Mouse (Mus musculus) midbrain, embryonic 16.5 days (tissue): ENCODE data around the gene Gstp1. TPM values are rescaled to one million over a fixed set of nuclear protein-coding genes. Genes with fewer than 3 reads are reported as not detected.
"Not testable (repeated sequence)": the region's sequence is repeated elsewhere in the genome, so short reads cannot be mapped to it uniquely, and the experiment has no call there.

Experiments
- ATAC-seq: fragments of 200-750 bp; cut with Nextera tagmentation; 2 replicates; pipeline ENCODE4 v1.8.0; 2017; ENCODE audit warnings: moderate TSS enrichment
- H3K27ac ChIP-seq: fragments of 300-500 bp; sonication (generic); 2 replicates; pipeline ENCODE4 v1.5.1; 2014; ENCODE audit warnings: mild to moderate bottlenecking, low read length, mixed read lengths
- H3K27me3 ChIP-seq: fragments of 300-500 bp; sonication (generic); 2 replicates; pipeline ENCODE4 v1.6.1; 2014; ENCODE audit warnings: low read depth, low read length, mixed read lengths; ENCODE audit not compliant: control insufficient read depth, insufficient read depth
- H3K36me3 ChIP-seq: fragments of 300-500 bp; sonication (generic); 2 replicates; pipeline ENCODE4 v1.6.1; 2014; ENCODE audit warnings: mild to moderate bottlenecking, low read length, moderate library complexity, mixed read lengths; ENCODE audit not compliant: control insufficient read depth, insufficient read depth
- H3K4me1 ChIP-seq: fragments of 300-500 bp; sonication (generic); 2 replicates; pipeline ENCODE4 v1.6.1; 2014; ENCODE audit warnings: mild to moderate bottlenecking, low read length, mixed read lengths; ENCODE audit not compliant: control insufficient read depth, insufficient read depth
- H3K4me2 ChIP-seq: fragments of 300-500 bp; sonication (generic); 2 replicates; pipeline ENCODE4 v1.6.1; 2014; ENCODE audit warnings: mild to moderate bottlenecking, low read length, mixed read lengths
- H3K4me3 ChIP-seq: fragments of 300-500 bp; sonication (generic); 2 replicates; pipeline ENCODE4 v1.5.1; 2014; ENCODE audit warnings: low read depth, mild to moderate bottlenecking, low read length, moderate library complexity, mixed read lengths
- H3K9ac ChIP-seq: fragments of 300-500 bp; sonication (generic); 2 replicates; pipeline ENCODE4 v1.6.1; 2014; ENCODE audit warnings: low read depth, low read length, mixed read lengths
- H3K9me3 ChIP-seq: fragments of 300-500 bp; sonication (generic); replicated peaks from 2 replicates; pipeline ENCODE4 v1.6.1; 2014; ENCODE audit warnings: mild to moderate bottlenecking, low read length, mixed read lengths; ENCODE audit not compliant: control insufficient read depth, poor library complexity, severe bottlenecking
- WGBS: fragments of 180-500 bp; shearing (Covaris S2); extraction: QIAGEN DNeasy Blood & Tissue Kit; methylation state at CpG from one replicate; pipeline ENCODE4 v1.1.7; 2014; 5-methylcytosine and 5-hydroxymethylcytosine counted together
- polyA plus RNA-seq: library from polyadenylated mRNA; unstranded; fragments of >200 nt; fragmentation: Nextera tagmentation; extraction: Ambion mirVana; gene quantifications from 2 replicates; pipeline ENCODE4 v1.2.1, GENCODE M21; 2015

Gstp1 gene
- polyA plus RNA-seq, 1 experiment from 2014 or later = 577 TPM

- Histone ChIP-seq H3K27me3 (no peaks in the 10 kb centered on the region), H3K9me3 (no peaks in the 10 kb centered on the region), H3K4me3 (no peak overlapping the region), H3K27ac (no peak overlapping the region), H3K4me1 (no peaks in the 10 kb centered on the region), H3K9ac (no peak overlapping the region), H3K4me2 (no peak overlapping the region), H3K36me3 (no peaks in the 10 kb centered on the region)
- no peak for ATAC-seq
- 73% methylated on average over 1 of the region's 1 CpGs for WGBS
These were observed 41.8 kb upstream of the Gstp1 start for GRCm38 (mm10) chr19:4079594-4079993.

GRCm38 (mm10) chr19:4075531-4075930 is 37.7 kb upstream of the Gstp1 start:
- Histone ChIP-seq H3K27ac (no peak overlapping the region), H3K4me1 (no peaks in the 10 kb centered on the region), H3K27me3 (no peaks in the 10 kb centered on the region), H3K9me3 (no peaks in the 10 kb centered on the region), H3K36me3 (no peaks in the 10 kb centered on the region), H3K4me3 (no peak overlapping the region), H3K4me2 (no peak overlapping the region), H3K9ac (no peak overlapping the region)
- WGBS = 85% methylated on average over 1 of the region's 1 CpGs
- ATAC-seq = no peak

DNA sequence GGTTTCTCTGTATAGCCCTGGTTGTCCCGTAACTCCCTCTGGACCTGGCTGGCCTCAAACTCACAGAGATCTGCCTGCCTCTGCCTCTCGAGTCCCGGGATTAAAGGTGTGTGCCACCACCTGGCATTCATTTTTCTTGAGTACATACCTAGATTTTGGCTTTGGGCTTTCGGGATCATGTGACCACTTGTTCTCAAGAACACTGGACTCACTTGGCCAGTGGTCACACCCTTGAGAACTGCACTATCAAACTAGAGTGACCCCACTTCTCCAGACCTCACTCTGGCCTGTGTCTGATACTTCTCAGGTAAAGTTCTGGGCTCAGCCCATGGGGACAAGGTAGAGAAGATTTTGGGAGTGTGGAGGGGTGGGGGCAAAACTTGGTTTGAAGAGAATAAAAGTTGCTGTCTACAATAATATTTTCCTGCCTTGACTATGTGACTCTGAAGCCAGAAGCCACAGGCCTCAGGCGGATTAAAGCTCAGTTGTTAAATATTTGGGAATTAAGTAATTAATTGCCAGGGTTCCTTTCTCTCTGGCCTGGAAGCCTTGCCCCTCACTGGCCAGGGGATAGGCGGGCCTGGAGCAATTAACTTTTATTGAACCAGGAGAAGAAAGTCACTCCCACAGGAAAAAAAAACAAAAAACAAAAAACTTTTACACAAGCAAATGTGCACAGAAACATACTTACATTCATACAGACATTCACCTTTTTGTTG is 35.1 kb upstream of the Gstp1 start:
- H3K9ac ChIP-seq = no peak overlapping the region
- no peaks in the 10 kb centered on the region for H3K27me3 ChIP-seq
- no peak overlapping the region for H3K4me3 ChIP-seq
- no peak overlapping the region for H3K4me2 ChIP-seq
- no peaks in the 10 kb centered on the region for H3K9me3 ChIP-seq
- WGBS = 86% methylated on average over 6 of the region's 6 CpGs
- H3K4me1 ChIP-seq = no peaks in the 10 kb centered on the region
- no peak overlapping the region for H3K27ac ChIP-seq
- no peak for ATAC-seq
- no peaks in the 10 kb centered on the region for H3K36me3 ChIP-seq

DNA sequence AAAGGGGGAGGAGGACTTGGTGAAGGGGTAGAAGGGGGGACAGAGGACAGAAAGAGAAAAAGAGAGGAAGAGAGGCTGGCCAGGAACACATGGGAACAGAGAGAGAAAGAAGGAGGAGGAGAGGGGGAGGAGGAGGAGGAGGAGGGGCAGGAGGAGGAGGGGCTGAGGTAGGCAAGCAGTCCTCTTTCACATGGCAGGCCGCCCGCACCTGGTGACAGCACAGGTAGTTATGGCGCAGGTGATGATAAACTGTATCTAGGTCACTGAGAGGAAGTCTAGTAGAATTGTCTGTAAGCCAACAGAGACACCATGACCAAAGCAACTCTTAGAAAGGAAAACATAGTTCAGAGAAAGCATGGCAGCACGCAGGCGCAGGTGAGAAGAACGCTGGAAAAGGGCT is 33.6 kb upstream of the Gstp1 start:
- Histone ChIP-seq H3K36me3 (no peaks in the 10 kb centered on the region), H3K9me3 (no peaks in the 10 kb centered on the region), H3K4me1 (no peaks in the 10 kb centered on the region), H3K27ac (no peak overlapping the region), H3K27me3 (no peaks in the 10 kb centered on the region), H3K4me3 (no peak overlapping the region), H3K9ac (no peak overlapping the region), H3K4me2 (no peak overlapping the region)
- ATAC-seq = no peak
- 92% methylated on average over 6 of the region's 6 CpGs for WGBS

GRCm38 (mm10) chr19:4070756-4071155 is 33.0 kb upstream of the Gstp1 start:
- H3K9ac ChIP-seq = no peak overlapping the region
- H3K4me2 ChIP-seq = no peak overlapping the region
- no peak for ATAC-seq
- no peaks in the 10 kb centered on the region for H3K9me3 ChIP-seq
- H3K4me1 ChIP-seq = no peaks in the 10 kb centered on the region
- no peak overlapping the region for H3K27ac ChIP-seq
- 84% methylated on average over 8 of the region's 8 CpGs for WGBS
- H3K4me3 ChIP-seq = no peak overlapping the region
- H3K36me3 ChIP-seq = no peaks in the 10 kb centered on the region
- no peaks in the 10 kb centered on the region for H3K27me3 ChIP-seq

GRCm38 (mm10) chr19:4070311-4070710 is 32.5 kb upstream of the Gstp1 start:
- WGBS = 73% methylated on average over 15 of the region's 15 CpGs
- ATAC-seq = no peak
- H3K4me3 ChIP-seq = no peak overlapping the region
- no peaks in the 10 kb centered on the region for H3K27me3 ChIP-seq
- H3K27ac ChIP-seq = no peak overlapping the region
- no peaks in the 10 kb centered on the region for H3K4me1 ChIP-seq
- H3K36me3 ChIP-seq = no peaks in the 10 kb centered on the region
- no peaks in the 10 kb centered on the region for H3K9me3 ChIP-seq
- H3K9ac ChIP-seq = no peak overlapping the region
- no peak overlapping the region for H3K4me2 ChIP-seq

DNA sequence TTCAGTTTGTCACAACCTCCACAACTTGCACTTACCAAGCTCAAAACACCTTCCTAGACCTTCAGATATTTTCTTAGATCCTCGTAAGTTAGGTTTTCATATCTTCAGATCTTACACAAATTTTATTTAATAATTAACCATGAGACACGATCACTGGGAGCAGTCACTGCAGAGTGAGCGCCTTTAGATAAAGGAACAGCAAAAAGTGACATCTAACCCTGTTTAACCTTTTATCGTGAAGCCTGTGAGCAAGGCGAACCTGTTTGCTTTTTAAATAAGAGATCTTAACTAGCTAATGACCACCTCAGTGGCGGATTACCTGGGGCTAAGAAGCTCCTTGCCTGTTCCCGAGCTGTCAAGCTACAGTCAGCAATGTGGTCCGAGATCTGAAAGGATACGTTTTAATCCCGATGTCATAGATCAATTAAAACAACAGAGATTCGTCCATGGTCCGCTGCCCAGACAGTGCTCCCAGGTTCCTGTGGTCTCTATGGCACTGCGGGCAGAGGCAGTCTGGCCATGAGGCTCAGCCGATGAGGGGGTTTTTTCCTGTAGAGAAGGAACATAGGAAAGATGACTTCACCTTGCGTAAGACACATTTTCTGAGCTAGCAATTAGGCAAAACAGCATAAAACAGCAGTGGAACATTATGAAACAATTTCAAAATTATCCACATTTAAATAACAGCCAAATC is 31.1 kb upstream of the Gstp1 start:
- Histone ChIP-seq H3K36me3 (no peaks in the 10 kb centered on the region), H3K4me3 (no peak overlapping the region), H3K9ac (no peak overlapping the region), H3K9me3 (no peaks in the 10 kb centered on the region), H3K27ac (no peak overlapping the region), H3K4me2 (no peak overlapping the region), H3K27me3 (no peaks in the 10 kb centered on the region), H3K4me1 (no peaks in the 10 kb centered on the region)
- ATAC-seq = no peak
- WGBS = 45% methylated on average over 15 of the region's 15 CpGs

DNA sequence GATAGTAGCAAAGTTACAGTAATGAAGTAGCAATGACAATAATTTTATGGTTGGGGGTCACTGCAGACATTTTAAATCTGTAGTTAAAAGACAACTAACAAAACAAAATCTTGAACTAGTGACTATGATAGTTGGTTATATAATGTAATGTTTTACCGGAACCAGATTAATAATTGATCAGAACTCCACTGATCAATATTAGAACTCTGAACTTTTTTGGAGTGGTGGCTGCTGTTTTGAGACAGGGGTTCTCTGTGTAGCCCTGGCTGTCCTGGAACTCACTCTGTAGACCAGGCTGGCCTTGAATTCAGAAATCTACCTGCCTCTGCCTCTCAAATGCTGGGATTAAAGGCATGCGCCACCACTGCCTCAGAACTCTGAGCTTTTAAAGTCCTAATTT is 30.5 kb upstream of the Gstp1 start:
- ATAC-seq, H3K27ac ChIP-seq, H3K9me3 ChIP-seq, H3K4me2 ChIP-seq, H3K27me3 ChIP-seq, H3K4me1 ChIP-seq, H3K4me3 ChIP-seq, H3K9ac ChIP-seq, H3K36me3 ChIP-seq: not testable (repeated sequence)
- WGBS = 92% methylated on average over 2 of the region's 2 CpGs

DNA sequence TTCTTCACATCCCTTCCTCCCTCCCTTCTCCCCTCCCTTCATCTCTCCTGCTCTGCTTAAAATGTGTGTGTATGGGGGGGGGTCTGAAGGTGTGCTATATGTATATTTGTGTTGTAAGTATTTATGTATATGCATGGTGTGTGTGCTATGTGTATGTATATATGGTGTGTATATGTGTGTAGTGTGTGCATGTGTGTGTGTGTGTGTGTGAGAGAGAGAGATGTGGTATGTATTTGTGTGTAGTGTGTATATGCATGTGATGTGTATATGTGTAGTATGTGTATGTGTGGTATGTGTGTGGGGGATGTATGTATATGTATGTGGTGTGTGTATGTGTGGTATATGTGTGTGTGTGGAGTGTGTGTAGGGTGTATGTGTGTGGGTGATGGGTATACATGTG is 29.1 kb upstream of the Gstp1 start:
- H3K9ac ChIP-seq = no peak overlapping the region
- H3K27me3 ChIP-seq = no peaks in the 10 kb centered on the region
- no peaks in the 10 kb centered on the region for H3K36me3 ChIP-seq
- H3K4me1 ChIP-seq = no peaks in the 10 kb centered on the region
- H3K9me3 ChIP-seq = no peaks in the 10 kb centered on the region
- no peak overlapping the region for H3K27ac ChIP-seq
- ATAC-seq = no peak
- no peak overlapping the region for H3K4me3 ChIP-seq
- H3K4me2 ChIP-seq = no peak overlapping the region
